Mouse (Mus musculus) hindbrain, embryonic 14.5 days (tissue): ENCODE data around the gene Acp4. TPM values are rescaled to one million over a fixed set of nuclear protein-coding genes. Genes with fewer than 3 reads are reported as not detected.

ENCODE experiments used
- ATAC-seq: fragments of 200-750 bp; cut with Nextera tagmentation; 2 replicates; pipeline ENCODE4 v1.8.0; 2017; ENCODE audit warnings: moderate number of reproducible peaks, mild to moderate bottlenecking, moderate TSS enrichment, moderate library complexity; ENCODE audit not compliant: low FRiP score
- DNase-seq: peaks from one replicate; pipeline ENCODE4 v3.0.0-alpha.2; 2015; ENCODE audit warnings: low spot score
- H3K27ac ChIP-seq: fragments of 300-500 bp; sonication (generic); 2 replicates; pipeline ENCODE4 v1.5.1; 2014; ENCODE audit warnings: mild to moderate bottlenecking, moderate library complexity
- H3K27me3 ChIP-seq: fragments of 300-500 bp; sonication (generic); 2 replicates; pipeline ENCODE4 v1.6.1; 2014; ENCODE audit warnings: mild to moderate bottlenecking, low read length, mixed read lengths; ENCODE audit not compliant: control insufficient read depth, insufficient read depth
- H3K36me3 ChIP-seq: fragments of 300-500 bp; sonication (generic); replicated peaks from 2 replicates; pipeline ENCODE4 v1.6.1; 2014; ENCODE audit not compliant: control insufficient read depth, insufficient read depth
- H3K4me1 ChIP-seq: fragments of 300-500 bp; sonication (generic); replicated peaks from 2 replicates; pipeline ENCODE4 v1.6.1; 2014; ENCODE audit warnings: antibody characterized with exemption, low read length, mixed read lengths; ENCODE audit not compliant: control insufficient read depth, insufficient read depth
- H3K4me2 ChIP-seq: fragments of 300-500 bp; sonication (generic); replicated peaks from 2 replicates; pipeline ENCODE4 v1.6.1; 2014; ENCODE audit warnings: mild to moderate bottlenecking, moderate library complexity
- H3K4me3 ChIP-seq: fragments of 300-500 bp; sonication (generic); replicated peaks from 2 replicates; pipeline ENCODE4 v1.5.1; 2014; ENCODE audit warnings: mild to moderate bottlenecking, low read length
- H3K9ac ChIP-seq: fragments of 300-500 bp; sonication (generic); 2 replicates; pipeline ENCODE4 v1.6.1; 2014
- H3K9me3 ChIP-seq: fragments of 300-500 bp; sonication (generic); 2 replicates; pipeline ENCODE4 v1.6.1; 2016; ENCODE audit warnings: low read length; ENCODE audit not compliant: control insufficient read depth
- WGBS: fragments of 180-500 bp; shearing (Covaris S2); extraction: QIAGEN DNeasy Blood & Tissue Kit; methylation state at CpG from one replicate; pipeline ENCODE4 v1.1.7; 2014; 5-methylcytosine and 5-hydroxymethylcytosine counted together
- polyA plus RNA-seq: library from polyadenylated mRNA; unstranded; fragments of >200 nt; fragmentation: Nextera tagmentation; extraction: Ambion mirVana; gene quantifications from 2 replicates; pipeline ENCODE4 v1.2.1, GENCODE M21; 2014

The Acp4 gene
- polyA plus RNA-seq, 1 experiment from 2014 or later, result not detected

GRCm38 (mm10) chr7:44272546-44272945, 15.4 kb upstream of the Acp4 start:
- no peak overlapping the region for H3K27ac ChIP-seq

GRCm38 (mm10) chr7:44271309-44271708, 14.1 kb upstream of the Acp4 start:
- WGBS, result 72% methylated on average over 2 of the region's 2 CpGs
- H3K4me1 ChIP-seq, result no peaks in the 10 kb centered on the region
- no peak overlapping the region for H3K4me3 ChIP-seq
- no peak overlapping the region for H3K9ac ChIP-seq
- no peak overlapping the region for H3K27ac ChIP-seq
- H3K4me2 ChIP-seq, result no peak overlapping the region
- DNase-seq, result peak; percentile 38
- H3K36me3 ChIP-seq, result no peaks in the 10 kb centered on the region
- H3K27me3 ChIP-seq, result no peaks in the 10 kb centered on the region
- no peak for ATAC-seq
- H3K9me3 ChIP-seq, result no peaks in the 10 kb centered on the region

More at GRCm38 (mm10) chr7:44272546-44272945, 15.4 kb upstream of the Acp4 start:
- Histone ChIP-seq H3K9ac (no peak overlapping the region), H3K4me3 (no peak overlapping the region), H3K36me3 (no peaks in the 10 kb centered on the region), H3K4me2 (no peak overlapping the region), H3K4me1 (no peaks in the 10 kb centered on the region), H3K9me3 (no peaks in the 10 kb centered on the region), H3K27me3 (no peaks in the 10 kb centered on the region)
- no peak for DNase-seq
- ATAC-seq, result no peak
- 92% methylated on average over 7 of the region's 7 CpGs for WGBS

- whole genome bisulfite sequencing, result 96% methylated on average over 2 of the region's 2 CpGs
- Histone ChIP-seq H3K36me3 (no peaks in the 10 kb centered on the region), H3K4me1 (no peaks in the 10 kb centered on the region), H3K4me2 (no peak overlapping the region), H3K27me3 (no peaks in the 10 kb centered on the region), H3K27ac (no peak overlapping the region), H3K9ac (no peak overlapping the region), H3K9me3 (no peaks in the 10 kb centered on the region), H3K4me3 (no peak overlapping the region)
- ATAC-seq (no peak), DNase-seq (no peak)
Measured at GRCm38 (mm10) chr7:44269397-44269796, 12.2 kb upstream of the Acp4 start.

GRCm38 (mm10) chr7:44268117-44268516, 10.9 kb upstream of the Acp4 start:
- H3K4me3 ChIP-seq, result no peak overlapping the region
- H3K4me2 ChIP-seq, result no peak overlapping the region
- no peaks in the 10 kb centered on the region for H3K9me3 ChIP-seq
- no peaks in the 10 kb centered on the region for H3K36me3 ChIP-seq
- 83% methylated on average over 11 of the region's 11 CpGs for WGBS
- peaks cover 4% of the 10 kb centered on the region for H3K4me1 ChIP-seq
- H3K9ac ChIP-seq, result no peak overlapping the region
- no peak overlapping the region for H3K27ac ChIP-seq
- ATAC-seq (no peak), DNase-seq (no peak)
- no peaks in the 10 kb centered on the region for H3K27me3 ChIP-seq

GRCm38 (mm10) chr7:44262791-44263643, 5.8 kb upstream of the Acp4 start:
- no peaks in the 10 kb centered on the region for H3K36me3 ChIP-seq
- peak overlapping the region; percentile 63 for H3K9ac ChIP-seq
- peak; percentile 100 for DNase-seq
- peak overlapping the region; percentile 31 for H3K4me3 ChIP-seq
- H3K27ac ChIP-seq, result peak overlapping the region; percentile 66
- H3K4me1 ChIP-seq, result peaks cover 6% of the 10 kb centered on the region
- peak; percentile 83 for ATAC-seq
- 1% methylated on average over 34 of the region's 34 CpGs for WGBS
- 0 out of 2 replicates have a peak, but pooled peaks cover 3% of the 10 kb centered on the region for H3K27me3 ChIP-seq
- peak overlapping the region; percentile 73 for H3K4me2 ChIP-seq
- no peaks in the 10 kb centered on the region for H3K9me3 ChIP-seq

GRCm38 (mm10) chr7:44261147-44261546, 4.0 kb upstream of the Acp4 start, which contains the start of gene Gm15517:
Gene Gm15517, plus strand, starts transcription at chr7:44261447.
- DNase-seq, result no peak
- no peak within 1 kb of the TSS for H3K4me3 ChIP-seq
- H3K27ac ChIP-seq, result no peak within 1 kb of the TSS
- H3K27me3 ChIP-seq, result 0 out of 2 replicates have a peak, but pooled peaks cover 3% of the 10 kb centered on the region
- no peaks in the 10 kb centered on the region for H3K36me3 ChIP-seq
- H3K4me1 ChIP-seq, result peaks cover 6% of the 10 kb centered on the region
- no peaks in the 10 kb centered on the region for H3K9me3 ChIP-seq
- no peak within 1 kb of the TSS for H3K4me2 ChIP-seq
- ATAC-seq, result no peak
- 49% methylated on average over 5 of the region's 5 CpGs for WGBS
- H3K9ac ChIP-seq, result no peak within 1 kb of the TSS

- H3K36me3 ChIP-seq, result no peaks in the 10 kb centered on the region
- H3K9ac ChIP-seq, result no peak overlapping the region
- no peak overlapping the region for H3K4me2 ChIP-seq
- H3K9me3 ChIP-seq, result no peaks in the 10 kb centered on the region
- ATAC-seq (no peak), DNase-seq (no peak)
- 0 out of 2 replicates have a peak, but pooled peaks cover 3% of the 10 kb centered on the region for H3K27me3 ChIP-seq
- 72% methylated on average over 6 of the region's 6 CpGs for WGBS
- H3K27ac ChIP-seq, result no peak overlapping the region
- H3K4me1 ChIP-seq, result peaks cover 6% of the 10 kb centered on the region
- no peak overlapping the region for H3K4me3 ChIP-seq
Measured at GRCm38 (mm10) chr7:44260410-44260809, 3.2 kb upstream of the Acp4 start.

GRCm38 (mm10) chr7:44254930-44255329, 2.2 kb downstream of the Acp4 start:
- Histone ChIP-seq H3K4me1 (no peaks in the 10 kb centered on the region; the same call in 1 of the 2 replicates), H3K36me3 (peaks cover 49% of the 10 kb centered on the region), H3K27ac (no peak overlapping the region), H3K4me2 (no peak overlapping the region), H3K9ac (no peak overlapping the region), H3K4me3 (no peak overlapping the region), H3K27me3 (no peaks in the 10 kb centered on the region), H3K9me3 (no peaks in the 10 kb centered on the region)
- DNase-seq (no peak), ATAC-seq (no peak)
- WGBS, result 83% methylated on average over 6 of the region's 6 CpGs

- Histone ChIP-seq H3K27ac (no peak overlapping the region), H3K27me3 (no peaks in the 10 kb centered on the region), H3K4me1 (peaks cover 8% of the 10 kb centered on the region), H3K4me2 (no peak overlapping the region), H3K9me3 (no peaks in the 10 kb centered on the region), H3K36me3 (peaks cover 67% of the 10 kb centered on the region), H3K4me3 (no peak overlapping the region), H3K9ac (0 out of 2 replicates have a peak overlapping the region, but pooled peaks have one; percentile 3)
- ATAC-seq (no peak), DNase-seq (no peak)
- 75% methylated on average over 15 of the region's 15 CpGs for WGBS
Measured at GRCm38 (mm10) chr7:44253023-44253616, 4.1 kb downstream of the Acp4 start.
